Mouse (Mus musculus) gastrocnemius, adult 2 months (tissue): Measurements from ENCODE around the gene Zfp217. TPM values are rescaled to one million over a fixed set of nuclear protein-coding genes. Genes with fewer than 3 reads are reported as not detected.

Experiments used
- DNase-seq: peaks from one replicate; pipeline ENCODE4 v3.0.0; 2022
- H3K27ac ChIP-seq: fragments of 200-600 bp; 2 replicates; pipeline ENCODE4 v1.8.1; 2022; ENCODE audit warnings: mild to moderate bottlenecking
- H3K4me3 ChIP-seq: fragments of 200-600 bp; 2 replicates; pipeline ENCODE4 v1.8.1; 2022; ENCODE audit warnings: mild to moderate bottlenecking, moderate library complexity
- CTCF ChIP-seq: fragments of 200-600 bp; IDR thresholded peaks from 2 replicates; pipeline ENCODE4 v1.8.1; 2022; ENCODE audit warnings: antibody characterized with exemption, mild to moderate bottlenecking, moderate library complexity
- intact Hi-C: fragments of 180-260 bp; cut with DNase I; formaldehyde crosslinking; loops from one replicate; pipeline ENCODE4 v1.15.1; 2025
- total RNA-seq, 2 experiments: library from RNA; stranded (reverse); gene quantifications; 2 replicates each; pipeline ENCODE4 v1.2.3; 2021

The Zfp217 gene
- total RNA-seq, 2 experiments from 2014 or later: 5.6 to 8.1 TPM

DNA sequence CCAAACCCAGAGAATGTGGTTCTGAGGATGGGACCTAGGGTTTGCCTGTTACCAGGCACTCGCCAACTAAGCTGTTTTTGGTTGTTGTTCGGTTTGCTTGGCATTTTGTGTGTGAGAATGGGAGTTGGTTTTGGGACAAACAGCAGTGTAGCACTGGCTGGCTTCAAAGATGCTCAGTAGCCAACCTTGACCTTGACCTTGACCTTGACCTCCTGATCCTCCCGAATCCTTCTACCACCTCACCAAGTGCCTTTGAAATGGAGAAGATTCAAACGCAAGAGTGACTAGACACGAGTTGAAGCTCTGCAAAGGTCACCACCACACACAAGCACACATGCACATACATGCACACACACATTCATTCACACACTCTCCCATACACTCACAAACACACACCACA is 44.6 kb downstream of the Zfp217 start:
- Histone ChIP-seq H3K4me3 (no peak overlapping the region), H3K27ac (no peak overlapping the region)
- intact Hi-C loops: loop anchor here (5.0 kb wide), 2 partner anchors 299 to 1041 kb away; no protein-coding TSS in a partner anchor
- no peak for DNase-seq
- no peak for TF ChIP-seq CTCF

DNA sequence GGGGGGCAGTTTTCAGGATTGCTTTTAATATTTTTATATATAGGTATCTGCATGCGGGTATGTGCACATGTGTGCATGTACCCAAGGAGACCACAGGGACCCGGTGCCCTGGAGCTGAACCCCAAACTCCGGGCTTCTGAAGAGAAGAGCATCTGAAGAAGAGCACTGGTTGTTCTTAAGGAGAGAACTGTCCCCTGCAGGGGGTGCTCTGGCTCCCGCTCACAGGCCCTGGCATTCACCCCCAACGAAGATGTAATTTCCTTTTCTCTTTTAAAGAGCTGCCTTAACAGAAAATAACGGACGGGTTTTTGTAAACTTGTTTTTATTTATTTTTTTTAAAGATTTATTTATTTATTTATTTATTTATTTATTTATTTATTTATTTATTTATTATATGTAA is 46.0 kb downstream of the Zfp217 start:
- Histone ChIP-seq H3K27ac (no peak overlapping the region), H3K4me3 (no peak overlapping the region)
- TF ChIP-seq CTCF: peak; percentile 29
- no peak for DNase-seq
- intact Hi-C loops: loop anchor here (2.0 to 5.0 kb wide), 3 partner anchors 47 to 1040 kb away; no protein-coding TSS in a partner anchor

DNA sequence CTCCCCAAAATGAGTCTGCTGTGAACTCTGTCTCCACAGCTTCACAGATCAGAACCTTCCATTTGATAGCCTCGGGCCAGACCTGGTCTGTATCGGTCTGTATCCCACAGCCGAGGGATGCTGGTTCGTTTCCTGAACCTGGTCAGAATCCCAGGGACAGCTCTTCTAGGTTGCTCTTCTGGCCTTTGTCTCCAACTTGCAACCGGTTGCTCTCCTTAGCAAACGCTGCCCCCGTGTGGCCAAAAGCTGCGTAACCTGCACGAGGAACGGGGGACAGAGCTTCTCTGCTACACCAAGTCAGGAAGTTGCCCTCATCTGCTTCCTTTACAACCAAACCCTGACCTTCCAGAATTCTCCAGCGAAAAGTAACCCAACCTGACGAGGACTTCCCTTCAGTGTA is 46.8 kb downstream of the Zfp217 start:
- Histone ChIP-seq H3K27ac (no peak overlapping the region), H3K4me3 (peak overlapping the region; percentile 30; the same call in 1 of the 2 replicates)
- peak; percentile 93 for DNase-seq
- TF ChIP-seq CTCF: peak; percentile 94
- intact Hi-C loops: loop anchor here (2.0 to 5.0 kb wide), 3 partner anchors 46 to 1039 kb away; no protein-coding TSS in a partner anchor

DNA sequence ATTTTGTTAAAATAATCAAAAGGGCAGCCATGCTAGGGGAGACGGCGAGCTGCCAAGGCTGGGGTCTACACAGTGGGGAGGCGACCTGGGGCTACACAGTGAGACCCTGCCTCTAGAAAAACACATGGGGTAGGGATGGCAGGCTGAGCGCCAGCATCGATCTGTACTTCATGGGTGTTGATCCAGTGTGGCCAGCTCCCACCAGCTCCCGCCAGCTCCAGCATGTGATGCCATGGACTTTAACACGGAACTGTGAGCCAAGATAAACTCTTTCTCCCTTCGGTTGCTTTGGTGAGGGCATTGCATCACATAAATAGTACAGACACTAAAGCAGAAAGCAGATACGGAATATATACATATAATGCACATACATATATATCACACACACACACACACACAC is 53.0 kb downstream of the Zfp217 start:
- no peak for TF ChIP-seq CTCF
- no peak for DNase-seq

DNA sequence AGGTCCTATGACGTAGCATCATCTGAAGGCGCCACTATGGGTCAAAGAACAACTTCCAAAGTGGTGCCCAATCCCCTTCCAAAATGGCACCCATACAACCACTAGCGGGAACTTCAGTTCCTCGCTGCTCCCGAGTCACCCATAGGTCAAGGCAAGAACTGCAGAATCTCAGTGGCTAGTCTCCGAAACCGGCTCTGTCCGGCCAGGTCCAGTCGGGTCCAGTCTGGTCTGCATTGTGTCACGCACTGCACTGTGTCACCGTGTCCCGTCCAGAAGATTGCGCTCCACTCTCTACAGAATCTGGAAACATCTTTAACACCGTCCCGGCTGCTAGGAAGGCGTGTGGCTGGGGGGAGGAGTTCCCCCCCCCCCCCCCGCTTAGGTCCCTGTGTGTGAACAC is 53.7 kb downstream of the Zfp217 start:
- H3K27ac ChIP-seq: no peak overlapping the region
- no peak overlapping the region for H3K4me3 ChIP-seq
- TF ChIP-seq CTCF: no peak
- intact Hi-C loops: no loop called here
- no peak for DNase-seq

More for the DNA sequence above, 53.0 kb downstream of the Zfp217 start:
- Histone ChIP-seq H3K4me3 (no peak overlapping the region), H3K27ac (no peak overlapping the region)
- intact Hi-C loops: no loop called here

DNA sequence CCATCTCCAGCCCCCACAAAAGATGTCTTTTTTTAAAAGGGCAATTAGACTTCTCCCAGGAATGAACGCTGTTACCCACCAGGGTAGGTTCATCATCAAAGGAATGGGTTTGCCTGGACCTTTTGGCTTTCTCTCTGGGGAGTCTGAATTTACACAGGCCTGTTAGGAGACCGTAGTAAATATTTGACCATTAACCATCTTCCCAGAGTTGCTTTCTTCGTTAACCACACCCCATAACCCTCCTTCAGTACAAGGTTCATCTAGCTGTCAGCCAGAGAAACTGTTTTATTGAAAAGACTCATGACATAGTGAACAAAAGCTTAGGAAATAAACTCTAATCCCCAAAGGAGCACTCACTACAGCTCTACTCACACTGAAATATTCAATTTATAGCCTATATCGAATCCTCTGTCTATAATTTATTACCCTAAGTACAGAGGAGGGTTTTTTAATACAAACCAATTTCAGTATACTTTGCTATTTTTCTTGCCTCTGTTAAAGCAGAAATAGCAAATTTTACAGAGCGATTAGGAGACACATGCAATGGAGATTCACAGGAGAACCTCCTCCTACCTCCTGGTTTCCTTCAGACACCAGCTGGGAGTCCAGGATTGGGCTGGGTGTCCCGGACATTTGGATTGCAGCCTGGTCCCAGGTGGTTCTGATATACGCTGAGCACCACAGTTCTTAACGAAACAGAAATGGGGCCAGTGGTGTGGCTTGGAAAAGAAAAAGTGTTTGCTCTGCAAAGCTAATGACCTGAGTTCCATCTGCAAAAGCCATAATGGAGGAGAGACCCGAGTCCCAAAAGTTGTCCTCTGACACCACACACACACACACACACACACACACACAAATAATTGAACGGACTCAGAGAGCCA is 56.1 kb downstream of the Zfp217 start:
- peak; percentile 49 for DNase-seq
- intact Hi-C loops: no loop called here
- H3K4me3 ChIP-seq: no peak overlapping the region
- TF ChIP-seq CTCF: no peak
- peak overlapping the region; percentile 40 for H3K27ac ChIP-seq

DNA sequence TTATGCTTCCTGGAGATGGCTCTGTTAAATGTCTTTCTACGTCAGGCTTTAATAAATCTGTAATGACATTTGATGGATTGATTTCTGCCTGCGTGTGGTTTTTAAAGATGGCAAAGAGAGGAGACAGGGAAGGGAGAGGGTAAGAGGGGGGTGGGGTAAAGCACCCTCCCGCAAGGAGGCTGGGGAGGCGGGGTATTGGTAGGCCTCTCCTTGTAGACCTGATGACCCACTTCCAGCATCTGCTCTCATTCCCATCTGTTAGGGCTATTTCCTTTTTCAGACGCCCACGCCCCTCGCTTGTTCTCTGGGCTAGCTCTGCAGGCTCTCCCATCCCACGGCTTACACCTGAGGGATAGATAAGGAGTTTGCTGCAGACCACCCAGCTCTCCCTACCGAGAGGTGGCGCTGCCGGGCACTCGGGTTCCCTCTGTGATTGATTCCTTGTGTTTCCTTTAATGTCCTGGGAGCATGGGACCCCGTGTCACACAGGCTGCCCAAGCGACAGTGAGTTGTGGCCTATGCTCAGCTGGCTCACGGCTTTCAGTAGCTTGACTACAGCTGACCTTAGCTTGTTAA is 69.4 kb downstream of the Zfp217 start:
- peak; percentile 33 for DNase-seq
- intact Hi-C loops: no loop called here
- TF ChIP-seq CTCF: peak; percentile 35
- no peak overlapping the region for H3K27ac ChIP-seq
- H3K4me3 ChIP-seq: no peak overlapping the region

DNA sequence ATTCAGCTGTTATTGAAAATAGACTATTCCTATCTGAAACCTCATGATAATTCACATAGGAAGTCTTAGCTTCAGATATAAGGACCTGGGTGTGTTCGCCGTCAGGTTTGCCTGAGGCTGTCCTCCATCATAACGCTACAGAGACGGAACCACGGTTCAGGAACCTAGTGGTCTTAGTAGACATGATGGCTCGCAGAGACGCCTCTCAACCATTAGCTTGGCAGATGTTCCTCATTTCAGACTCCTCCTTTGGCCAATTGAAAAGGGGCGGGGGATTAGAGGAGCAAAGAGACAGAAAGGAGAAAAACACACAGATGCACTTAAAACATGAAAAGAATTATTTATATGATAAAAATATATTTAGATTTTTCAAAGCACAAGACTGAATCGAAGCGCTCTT is 69.9 kb downstream of the Zfp217 start:
- 0 out of 2 replicates have a peak overlapping the region, but pooled peaks have one; percentile 8 for H3K27ac ChIP-seq
- DNase-seq: no peak
- no peak overlapping the region for H3K4me3 ChIP-seq
- intact Hi-C loops: no loop called here
- no peak for TF ChIP-seq CTCF

DNA sequence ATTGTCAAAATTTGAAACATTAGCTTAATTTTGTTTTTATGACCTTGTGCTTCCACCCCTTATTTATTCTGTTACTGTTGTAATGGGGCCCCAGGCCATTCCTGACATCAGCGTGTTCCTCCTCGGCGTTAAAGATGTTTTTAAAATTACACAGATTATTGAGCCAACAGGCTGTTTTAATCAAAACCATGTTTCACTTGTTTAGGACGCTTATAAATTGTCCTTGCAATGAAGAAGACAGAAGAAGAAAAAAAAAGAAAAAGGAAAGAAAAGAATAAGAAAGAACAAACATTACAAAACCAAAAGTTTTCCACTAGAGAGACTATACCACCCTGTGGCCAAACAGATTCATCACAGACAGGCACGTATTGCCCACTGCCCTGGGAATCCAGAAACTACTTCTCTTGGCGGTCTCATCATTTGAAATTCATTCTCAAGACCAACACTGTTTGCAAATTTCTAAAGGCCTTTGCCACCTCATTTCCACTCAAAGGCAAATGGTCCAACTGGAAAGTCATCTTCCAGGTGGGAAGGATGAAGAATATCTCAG is 70.9 kb downstream of the Zfp217 start:
- no peak overlapping the region for H3K4me3 ChIP-seq
- H3K27ac ChIP-seq: peak overlapping the region; percentile 68; the same call in 1 of the 2 replicates
- TF ChIP-seq CTCF: peak; percentile 36
- no peak for DNase-seq
- intact Hi-C loops: no loop called here

DNA sequence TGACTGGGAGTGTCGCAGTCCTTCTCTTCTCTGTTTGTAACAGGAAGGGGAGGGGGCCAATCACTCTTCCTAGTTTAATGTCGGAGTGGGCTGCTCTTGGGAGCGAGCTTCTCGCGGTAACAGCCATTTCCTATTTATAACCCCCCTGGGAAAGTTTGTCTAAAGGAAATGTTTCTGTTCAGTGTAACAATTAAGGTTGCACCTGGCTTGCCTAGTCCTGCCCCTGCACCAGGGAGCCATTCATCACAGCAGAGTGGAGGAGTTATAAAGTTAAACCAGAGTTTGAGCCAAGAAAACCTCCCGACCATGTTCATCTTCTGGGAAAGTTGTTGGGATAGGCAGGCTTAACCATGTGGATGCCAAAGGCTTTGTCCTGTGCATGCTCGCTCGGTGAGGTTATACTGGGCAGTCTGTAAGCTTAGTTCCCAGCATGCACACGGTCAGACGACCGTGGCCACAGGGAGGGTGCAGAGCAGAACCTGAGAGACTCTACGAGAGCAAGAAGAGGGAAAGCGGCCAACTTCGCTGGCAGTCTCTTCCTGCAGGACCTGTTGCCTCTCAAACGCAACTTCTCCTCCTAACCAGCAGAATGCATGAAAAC is 77.2 kb downstream of the Zfp217 start:
- no peak for TF ChIP-seq CTCF
- H3K4me3 ChIP-seq: peak overlapping the region; percentile 49
- intact Hi-C loops: no loop called here
- H3K27ac ChIP-seq: peak overlapping the region; percentile 62
- peak; percentile 65 for DNase-seq

DNA sequence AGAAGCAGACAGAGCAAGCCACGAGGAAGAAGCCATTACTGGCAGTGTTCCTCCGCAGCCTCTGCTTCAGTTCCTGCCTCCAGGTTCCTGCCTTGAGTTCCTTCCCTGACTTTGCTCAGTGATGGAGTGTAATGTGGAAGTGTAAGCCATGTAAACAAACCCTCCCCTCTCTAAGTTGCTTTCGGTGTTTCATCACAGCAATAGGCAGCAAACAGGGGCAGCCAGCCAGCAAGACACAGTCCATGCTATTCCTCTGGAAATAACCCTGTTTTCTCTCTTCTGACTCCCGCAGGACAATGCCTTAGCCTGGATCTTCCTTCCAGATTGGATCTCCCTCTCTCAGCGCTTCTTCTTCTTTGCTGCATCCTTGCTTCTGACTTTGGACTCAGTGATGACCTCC is 77.9 kb downstream of the Zfp217 start:
- H3K4me3 ChIP-seq: no peak overlapping the region
- H3K27ac ChIP-seq: peak overlapping the region; percentile 62
- DNase-seq: peak; percentile 64
- intact Hi-C loops: no loop called here
- TF ChIP-seq CTCF: no peak

DNA sequence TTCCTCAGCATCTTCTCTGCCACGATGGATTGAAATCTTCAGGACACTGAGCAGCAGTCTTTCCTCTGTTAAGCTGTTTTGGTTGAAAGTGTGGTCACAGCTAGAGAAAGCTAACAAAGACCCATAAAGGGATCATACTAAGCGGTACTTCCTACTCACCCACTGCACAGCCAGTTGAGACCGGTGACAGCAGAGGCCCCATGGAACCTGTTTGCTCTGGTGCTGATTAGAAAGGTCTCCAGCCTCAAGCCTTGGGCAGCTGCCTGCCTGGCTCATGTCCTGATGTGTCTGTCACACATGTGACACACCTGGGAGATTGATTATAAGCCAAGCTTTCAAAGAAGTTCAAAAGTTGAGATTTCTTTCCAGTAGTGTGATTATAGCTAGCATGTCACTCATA is 85.5 kb downstream of the Zfp217 start:
- DNase-seq: no peak
- TF ChIP-seq CTCF: no peak
- Histone ChIP-seq H3K27ac (no peak overlapping the region), H3K4me3 (no peak overlapping the region)
- intact Hi-C loops: no loop called here

DNA sequence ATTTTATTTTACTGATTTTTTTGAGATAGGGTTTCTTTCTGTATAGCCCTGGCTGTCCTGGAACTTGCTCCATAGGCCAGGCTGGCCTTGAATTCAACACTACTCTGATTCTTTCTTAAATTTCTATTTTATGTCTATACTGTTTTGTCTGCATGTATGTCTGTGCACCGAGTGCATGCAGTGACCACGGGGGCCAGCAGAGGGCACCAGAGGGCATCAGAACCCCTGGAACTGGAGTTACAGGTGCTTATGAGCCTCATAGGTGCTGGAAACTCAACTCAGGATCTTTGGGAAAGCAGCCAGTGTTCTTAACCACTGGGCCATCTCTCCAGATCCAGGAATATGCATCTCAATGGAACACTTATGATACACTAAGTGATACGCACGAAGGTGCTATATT is 87.8 kb downstream of the Zfp217 start:
- TF ChIP-seq CTCF: peak; percentile 65
- no peak overlapping the region for H3K27ac ChIP-seq
- intact Hi-C loops: no loop called here
- H3K4me3 ChIP-seq: no peak overlapping the region
- DNase-seq: no peak
